Mouse (Mus musculus): ENCODE data around the gene Clasp2. TPM values are rescaled to one million over a fixed set of nuclear protein-coding genes. Genes with fewer than 3 reads are reported as not detected.

The Clasp2 gene
- 15.5 and 19.1 TPM in 2 replicates for polyA plus RNA-seq (2015; fragmentation: Nextera tagmentation; extraction: Ambion mirVana)

DNA sequence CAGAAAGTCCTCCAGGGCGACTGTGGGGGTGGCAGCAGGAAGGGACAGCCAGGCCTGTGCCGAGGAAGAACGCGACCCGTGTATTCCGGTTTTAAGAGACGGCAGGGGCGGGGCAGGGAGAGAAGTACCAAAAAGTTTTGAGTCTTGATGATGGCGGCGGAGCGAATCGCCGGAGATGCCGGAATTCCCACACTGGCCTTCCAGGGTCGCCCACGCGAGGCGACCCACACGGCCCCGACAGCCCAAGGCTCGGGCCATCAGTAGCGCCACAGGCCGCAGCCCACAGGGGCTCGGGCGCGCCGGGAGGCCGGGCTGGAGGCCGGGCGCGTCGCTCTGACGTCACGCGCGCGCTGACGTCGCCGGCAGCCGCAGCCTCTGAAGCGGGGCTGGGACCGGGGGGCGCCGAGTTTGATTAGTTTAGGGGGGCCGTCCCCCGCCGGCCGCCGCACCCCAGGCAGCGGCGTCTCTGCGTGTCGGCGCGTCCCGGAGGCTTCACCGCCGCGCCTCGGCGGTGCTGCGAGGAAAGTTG is at the start of gene Clasp2:
Gene Clasp2, plus strand, starts transcription at position 366 of the 529 bp plus-strand sequence.

DNA sequence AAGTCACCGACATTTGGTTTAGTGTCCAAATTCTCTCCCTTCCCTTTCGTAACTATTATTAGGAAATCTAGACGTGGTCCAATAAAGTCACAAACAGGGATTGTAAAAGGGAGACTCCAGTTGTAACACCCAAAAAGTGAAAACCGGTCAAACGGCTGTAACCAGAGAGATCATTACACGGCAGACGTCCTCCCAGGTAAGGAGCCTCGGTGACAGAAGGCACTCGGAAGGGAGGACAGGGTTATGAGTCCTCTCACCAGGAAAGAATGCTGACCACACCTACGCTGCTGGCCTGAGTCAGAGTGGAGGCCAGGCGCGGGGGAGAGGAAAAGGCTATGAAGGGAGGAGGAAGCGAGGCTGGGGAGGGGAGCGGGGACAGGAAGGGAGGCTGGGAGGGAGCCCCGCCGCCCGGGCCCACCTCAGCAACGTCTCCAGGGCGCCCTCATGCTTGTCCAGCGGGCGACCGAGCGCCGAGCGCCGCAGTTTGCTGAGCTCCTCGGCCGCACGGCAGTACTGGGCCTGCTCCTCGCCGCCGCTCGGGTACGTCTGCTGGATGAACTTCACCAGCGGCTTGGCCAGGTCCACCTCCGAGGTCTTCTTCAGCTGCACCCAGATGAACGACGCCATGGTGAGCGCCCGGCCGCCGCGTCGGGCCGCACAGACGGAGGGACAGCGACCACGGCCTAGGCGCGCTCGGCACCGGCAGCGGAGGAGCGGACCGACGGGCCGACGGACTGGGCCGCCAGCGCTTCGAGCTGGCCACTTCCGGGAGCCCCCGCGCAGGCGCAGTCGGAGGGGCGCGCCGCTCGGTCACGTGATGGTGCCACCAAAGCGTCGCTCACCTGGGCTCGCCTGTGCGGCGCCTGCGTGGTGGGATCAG is 33.6 kb upstream of the Clasp2 start, which contains the start of gene Pdcd6ip:
Gene Pdcd6ip, minus strand, starts transcription at position 779 of the 880 bp plus-strand sequence.

DNA sequence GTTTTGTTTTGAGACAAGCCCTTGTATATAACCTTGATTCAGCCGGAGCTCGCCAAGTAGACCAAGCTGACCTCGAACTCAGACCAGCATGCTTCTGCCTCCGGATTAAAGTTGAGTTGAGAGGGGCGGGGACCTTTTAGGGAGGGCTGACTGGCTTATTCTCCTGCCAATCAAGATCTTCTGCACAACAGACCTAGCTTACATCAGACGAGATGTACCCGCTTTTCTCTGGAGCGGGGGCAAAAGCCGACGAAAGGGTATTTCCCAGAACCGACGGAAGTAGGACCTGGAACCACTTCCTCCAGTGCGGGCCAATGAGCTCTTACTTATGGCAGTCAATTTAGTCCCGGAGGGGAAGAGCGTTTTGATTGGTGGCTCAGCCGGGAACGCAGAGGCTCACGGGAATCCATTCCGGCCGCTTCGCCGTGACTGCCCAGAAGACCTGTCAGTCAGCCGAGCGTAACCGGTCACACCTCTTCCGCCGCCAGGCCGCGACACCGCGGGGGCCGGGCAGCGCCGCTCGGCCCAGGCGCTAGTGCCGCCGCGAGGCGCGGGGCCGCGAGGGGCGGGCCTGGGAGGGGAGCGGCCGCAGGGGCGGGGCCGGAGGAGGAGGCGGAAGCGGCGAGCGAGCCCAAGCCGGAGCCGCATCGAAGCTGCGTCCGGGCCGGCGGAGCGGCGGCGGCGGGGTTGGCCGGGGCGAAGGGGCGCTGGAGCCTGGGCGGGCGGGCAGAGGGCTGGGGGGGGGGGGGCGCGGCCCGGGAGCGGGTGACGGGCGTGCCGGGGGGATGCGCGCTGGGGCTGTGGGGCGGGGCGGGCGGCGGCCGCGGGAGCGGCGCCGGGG is 189.5 kb downstream of the Clasp2 start, which contains the start of gene Ubp1:
Gene Ubp1, plus strand, starts transcription at position 401 of the 841 bp plus-strand sequence.

Other genes with a start within 250 kb of the Clasp2 start
- gene Pdcd6ip, start 33.2 kb upstream of the Clasp2 start, polyA plus RNA-seq (2015; fragmentation: Nextera tagmentation; extraction: Ambion mirVana), result 38.3 and 38.4 TPM in 2 replicates
- gene Ubp1, start 189.5 kb downstream of the Clasp2 start, polyA plus RNA-seq (2015; fragmentation: Nextera tagmentation; extraction: Ambion mirVana), result 13.0 and 15.3 TPM in 2 replicates

Measured in skeletal muscle tissue, postnatal 0 days (tissue).